Mouse (Mus musculus): Measurements from ENCODE around the gene Stpg3.

Gene Stpg3

DNA sequence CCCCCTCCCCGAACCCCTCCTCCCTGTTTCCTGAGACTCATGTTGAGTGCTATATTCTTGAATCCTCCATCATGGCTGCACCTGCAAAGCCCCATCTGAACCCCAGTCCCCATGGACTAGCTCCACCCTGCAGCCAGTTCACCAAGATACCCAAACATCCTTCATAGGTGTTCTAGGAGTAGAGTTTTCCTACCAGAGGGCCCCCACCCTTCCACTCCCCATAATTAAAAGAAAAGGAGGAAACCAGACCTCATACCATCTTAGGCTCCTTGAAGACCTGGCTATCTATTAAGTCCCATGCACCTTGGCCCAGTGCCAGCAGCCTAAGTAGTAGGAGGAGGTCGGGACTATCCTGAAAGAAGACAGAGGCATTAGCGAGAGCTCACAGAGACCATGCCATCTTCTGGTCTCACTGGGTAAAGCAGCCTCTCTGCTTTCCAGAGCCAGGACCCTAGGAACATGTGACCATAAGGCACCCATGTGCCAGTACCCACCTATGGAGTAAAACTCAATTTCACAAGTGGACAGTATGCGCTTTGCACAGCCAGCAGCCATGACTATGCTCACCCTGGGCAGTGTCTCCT, 10.7 kb downstream of the Stpg3 start:
- DNase-seq: no peak

DNA sequence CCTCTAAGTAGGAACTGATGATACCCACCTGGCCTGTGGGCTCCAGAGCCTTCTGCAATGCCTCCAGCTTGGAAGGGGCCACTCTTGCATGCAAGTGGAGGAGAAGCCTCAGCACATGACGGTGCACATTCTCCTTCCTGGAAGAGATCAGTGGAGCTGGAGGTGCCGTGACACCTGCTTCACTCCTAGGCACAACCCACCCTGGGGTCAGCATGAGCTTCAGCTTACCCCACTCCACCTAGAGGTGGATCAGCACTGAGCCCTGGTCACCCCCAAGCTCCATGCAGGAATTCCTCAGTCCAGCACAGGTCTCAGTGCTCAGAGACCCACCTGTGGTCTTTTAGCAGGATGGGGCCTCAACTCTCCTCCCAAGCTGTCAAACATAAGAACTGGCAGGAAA, 13.8 kb downstream of the Stpg3 start:
- DNase-seq: no peak

DNA sequence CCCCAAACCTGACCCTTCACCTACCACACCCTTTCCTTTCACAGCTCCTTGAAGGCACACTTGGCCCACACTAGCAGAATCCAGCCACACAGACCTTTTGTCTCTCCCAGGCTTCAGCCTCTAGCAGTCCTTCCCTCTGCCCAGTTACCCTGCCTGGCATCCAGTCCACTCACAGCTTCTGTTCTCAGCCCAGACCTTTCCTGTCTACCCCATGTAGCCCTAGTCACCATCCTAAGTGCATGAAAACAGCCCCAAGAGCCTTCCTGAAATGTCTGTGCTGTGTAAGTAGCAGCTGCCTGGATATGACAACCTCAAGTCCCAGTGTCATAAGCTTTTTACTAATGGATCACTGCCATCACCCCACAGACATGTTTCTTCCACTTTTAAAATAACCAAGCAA, 16.5 kb downstream of the Stpg3 start:
- DNase-seq: no peak

DNA sequence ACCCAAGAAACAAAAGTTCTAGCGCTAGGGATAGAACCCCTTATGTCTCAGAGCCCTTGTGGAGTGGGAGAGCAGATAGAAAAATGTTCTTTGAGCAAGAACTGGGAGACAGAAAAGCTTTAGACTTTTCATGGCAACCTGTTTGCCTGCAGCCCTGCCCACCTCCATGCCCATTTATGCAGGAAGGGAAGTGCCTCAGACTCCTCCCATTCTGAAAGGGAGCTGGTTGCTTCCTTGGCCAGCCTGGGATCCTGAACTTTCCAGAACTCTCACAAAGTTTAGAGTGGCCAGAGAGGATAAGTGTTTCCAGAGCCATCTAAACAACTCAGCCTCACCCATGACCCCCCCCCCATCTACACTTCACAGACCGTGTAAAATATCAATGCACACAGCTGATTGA, 17.2 kb downstream of the Stpg3 start:
- DNase-seq: no peak

DNA sequence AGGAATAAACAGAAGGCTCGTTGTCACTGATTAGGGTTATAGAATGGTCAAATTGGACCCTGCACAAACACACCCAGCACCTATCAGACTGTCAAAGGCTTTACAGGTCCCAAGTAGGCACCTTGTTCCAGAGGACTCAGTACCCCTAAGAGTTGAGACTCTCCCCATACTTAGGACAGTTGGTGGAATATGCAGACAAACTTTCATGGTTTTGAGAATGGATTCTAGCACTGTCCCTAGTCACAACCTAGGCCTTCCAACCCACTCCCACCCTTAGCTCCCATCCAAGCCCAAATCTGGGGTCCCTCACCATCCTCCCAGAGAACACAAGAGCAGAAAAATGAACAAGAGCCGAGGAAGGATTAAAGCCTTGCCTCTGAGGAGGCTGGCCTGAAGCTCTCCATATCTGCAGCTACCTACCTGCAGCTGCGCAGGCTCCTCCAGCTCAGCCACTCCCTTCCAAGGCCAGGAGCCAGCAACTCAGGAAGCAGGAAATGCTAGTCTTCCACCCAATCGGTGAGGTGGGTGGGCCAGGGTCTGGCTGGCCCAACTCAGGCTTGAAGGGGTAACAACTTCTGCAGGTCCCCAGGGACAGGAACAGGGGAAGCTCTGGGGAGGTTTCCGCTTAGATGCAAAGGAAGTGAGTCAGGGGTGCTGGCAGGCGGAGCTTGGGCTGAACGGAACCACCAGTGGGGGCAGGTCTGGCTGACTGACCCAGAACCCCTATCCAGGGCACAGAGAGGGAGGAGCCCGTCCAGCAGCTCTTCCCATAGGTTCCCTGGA, 18.1 kb downstream of the Stpg3 start, which contains the start of gene Tor4a:
TSS of gene Tor4a (minus strand) at position 715 of the 783 bp plus-strand sequence.
- DNase-seq: peak; percentile 68 to 84

DNA sequence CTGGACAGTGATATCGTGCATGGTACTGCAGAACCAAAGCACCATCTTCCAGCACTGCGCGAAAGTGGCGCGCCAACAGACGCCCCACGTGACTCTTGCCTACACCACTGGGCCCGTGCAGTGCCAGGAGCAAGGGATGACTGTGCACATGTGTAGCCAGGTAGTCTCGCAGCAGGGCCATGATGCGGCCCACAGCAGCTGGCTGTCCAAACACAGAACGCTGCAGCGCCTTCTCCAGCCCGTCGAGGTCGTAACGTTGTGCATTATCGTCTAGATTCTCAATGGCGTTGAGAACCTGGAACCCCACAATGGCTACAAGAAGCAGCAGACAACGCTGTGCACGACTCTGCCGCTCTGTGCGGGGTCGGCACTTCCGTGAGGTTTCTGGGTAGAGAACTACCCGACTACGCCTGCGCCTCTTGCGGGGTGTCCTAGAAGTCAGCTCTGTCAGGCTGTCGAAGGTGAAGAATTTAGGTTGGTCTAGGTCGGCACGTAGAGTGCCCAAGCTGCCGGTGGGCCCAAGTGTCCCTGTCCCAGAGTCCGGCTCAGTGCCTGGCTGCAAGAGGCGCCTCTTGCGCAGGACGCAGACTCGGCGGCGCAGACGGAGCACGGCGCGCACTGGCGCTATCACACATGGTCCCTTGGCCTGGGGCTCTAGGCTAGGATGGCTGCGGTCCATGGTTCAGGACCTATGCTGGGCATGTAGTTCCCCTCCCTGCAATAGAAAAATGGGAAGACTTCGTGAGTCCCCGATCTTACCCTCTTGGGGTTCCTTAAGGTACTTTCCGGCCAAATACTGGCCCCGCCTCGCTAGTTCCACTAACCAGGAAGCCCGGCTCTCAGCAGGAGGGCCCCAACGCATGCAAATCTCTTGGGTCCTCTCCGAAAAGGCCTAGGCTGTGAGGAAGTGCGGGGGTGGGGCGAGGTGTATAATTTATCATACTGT, 19.0 kb downstream of the Stpg3 start:
- peak; percentile 62 to 79 for DNase-seq

DNA sequence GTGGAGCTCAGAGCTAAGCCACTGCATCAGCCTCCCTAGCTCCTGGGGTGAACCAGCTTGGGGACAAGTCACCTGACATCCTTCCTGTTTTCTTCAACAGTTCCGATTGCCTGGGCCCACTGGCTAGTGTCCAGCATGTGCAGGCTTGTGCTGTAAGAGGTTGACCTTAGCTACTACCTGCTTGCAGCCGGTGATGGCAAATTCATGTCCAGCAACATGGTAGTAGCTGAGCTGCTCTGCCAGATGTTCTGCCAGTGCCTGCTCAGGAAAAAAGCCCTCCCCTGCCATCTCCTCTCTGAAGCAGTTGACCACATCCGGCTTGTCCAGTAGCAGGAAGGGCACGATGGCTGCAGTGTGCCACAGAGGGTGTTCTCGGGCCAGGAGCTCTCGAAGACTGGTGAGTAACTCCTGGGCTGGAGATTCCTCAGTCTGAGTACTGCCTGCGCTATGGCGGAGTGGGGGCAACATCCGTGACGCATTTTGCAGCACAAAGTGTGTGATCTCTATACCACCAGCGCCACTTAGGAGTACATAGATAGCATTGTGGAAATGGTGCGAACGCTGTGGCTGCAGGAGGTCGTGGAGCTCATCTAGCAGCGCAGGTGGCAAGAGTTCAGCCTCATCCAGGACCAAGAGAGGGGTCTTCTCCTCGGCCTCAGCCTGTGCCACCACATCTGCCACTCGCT, 19.8 kb downstream of the Stpg3 start:
- peak; percentile 26 to 41 for DNase-seq

DNA sequence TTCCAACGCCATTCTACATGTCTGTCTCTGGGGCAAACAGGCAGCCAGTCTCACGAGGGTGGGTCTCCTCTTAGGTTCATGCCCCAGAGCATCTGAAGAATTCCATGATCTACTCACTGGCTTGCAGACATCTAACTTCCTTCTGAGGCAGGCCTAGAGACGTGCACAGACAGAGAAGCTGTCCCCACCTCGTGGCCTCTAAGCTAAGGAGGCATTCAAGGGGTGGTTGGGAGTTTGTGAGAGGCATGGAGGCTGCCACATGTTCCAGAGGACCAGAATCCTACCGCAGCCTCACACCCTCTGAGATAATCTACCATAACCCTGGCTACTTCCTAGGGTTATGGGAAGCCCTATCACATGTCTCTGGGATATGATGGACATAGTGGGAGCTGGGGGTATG, 20.4 kb downstream of the Stpg3 start:
- DNase-seq: no peak

DNA sequence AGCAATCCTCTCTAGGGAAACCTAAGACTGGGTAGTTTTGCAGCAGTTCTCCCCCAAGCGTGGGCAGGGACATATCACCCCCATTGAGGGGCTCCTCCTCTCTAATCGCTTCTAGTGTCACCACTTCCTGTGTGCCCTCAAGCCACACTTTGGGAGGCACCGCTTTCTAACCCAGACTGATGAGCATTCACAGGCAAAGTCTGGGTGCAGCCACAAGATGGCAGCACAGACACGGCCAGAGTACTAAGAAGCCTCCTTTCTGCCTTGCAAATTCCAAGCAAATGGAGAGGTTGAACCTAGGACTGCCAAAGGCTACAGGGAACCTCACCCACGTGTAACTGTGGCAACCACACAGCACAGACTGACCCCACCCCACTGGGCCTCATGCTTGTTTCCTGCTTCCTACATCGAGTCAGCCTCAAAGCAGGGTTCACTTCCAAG, 21.1 kb downstream of the Stpg3 start:
- DNase-seq: peak; percentile 62 to 79

DNA sequence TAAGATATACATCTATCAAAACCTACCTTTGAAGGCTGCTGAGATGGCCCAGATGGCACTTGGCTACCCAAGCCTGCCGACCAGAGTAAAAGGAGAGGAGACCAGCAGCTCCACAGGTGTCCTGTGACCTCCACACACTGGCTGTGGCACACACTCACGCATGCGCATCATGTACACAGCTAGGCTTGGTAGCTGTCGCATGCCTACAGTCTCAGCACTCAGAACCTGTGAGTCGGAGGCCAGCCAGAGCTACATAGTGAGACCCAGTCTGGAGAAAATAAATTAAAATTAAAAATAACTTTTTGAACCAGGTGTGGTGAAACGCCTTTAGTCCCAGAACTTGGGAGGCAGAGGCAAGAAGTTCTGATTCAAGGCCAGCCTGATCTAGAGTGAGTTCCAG, 26.6 kb downstream of the Stpg3 start:
- no peak for DNase-seq

DNA sequence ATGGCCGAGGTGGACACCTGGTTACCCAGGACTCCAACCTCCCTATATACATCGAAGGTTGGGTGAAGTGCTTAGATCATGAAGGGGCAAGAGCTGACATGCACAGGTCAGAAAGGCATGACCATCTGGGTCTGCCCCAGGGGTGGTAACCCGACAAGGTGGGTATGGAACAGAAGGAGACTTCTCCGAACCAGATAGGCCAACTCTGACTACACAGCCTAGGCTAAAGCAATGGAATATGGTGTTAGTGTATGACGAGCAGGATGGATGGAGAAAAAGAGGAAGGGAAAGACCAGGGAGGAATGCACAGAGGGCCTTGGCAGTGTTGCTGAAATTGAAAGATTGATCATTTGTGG, 27.9 kb downstream of the Stpg3 start:
- no peak for DNase-seq

DNA sequence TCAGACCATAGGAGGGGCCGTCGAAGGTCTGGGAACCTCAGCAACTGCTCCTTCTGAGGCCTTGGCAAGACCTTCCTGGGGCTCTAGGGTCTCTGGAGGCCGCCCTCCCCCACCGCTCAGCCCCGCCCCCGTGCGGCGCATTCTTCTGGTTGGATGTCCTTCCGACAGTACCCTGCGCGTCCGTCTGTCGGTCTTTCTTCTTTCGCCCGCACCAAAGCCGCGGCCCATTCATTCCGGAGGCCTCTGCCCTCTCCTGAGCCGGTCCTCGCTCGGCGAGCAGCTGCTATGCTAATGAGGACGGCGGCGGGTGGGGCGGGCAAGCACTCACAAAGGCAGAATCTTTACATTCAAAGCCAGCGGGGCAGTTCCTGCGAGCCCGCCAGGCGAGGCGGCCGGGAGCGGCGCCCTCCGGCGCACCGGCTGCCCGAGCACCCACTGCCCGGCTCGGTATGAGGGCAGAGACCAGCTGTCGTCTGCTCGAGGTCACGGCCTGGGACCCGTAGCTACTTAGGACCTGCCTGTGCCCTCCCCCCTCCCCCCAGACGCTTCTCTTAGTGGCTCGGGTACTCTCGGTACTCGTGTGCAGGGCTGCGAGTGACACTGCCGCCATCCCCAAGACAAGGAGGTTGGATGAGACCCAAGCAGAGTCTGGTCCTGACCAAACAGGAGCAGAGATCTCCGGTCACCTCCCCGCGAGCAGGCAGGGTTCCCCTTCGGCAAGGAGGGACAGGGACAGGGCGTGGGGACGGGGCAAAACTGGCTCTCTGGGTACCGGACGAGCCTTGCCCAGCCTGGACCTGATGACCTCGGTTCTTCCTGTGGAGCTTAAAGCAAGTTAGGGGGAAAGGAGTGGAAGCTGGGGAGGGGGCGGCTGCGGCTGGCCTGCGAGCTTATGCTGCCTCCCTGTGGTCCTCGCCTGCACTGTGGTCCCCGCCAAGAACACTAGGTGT, 28.5 kb downstream of the Stpg3 start:
- peak; percentile 34 to 47 for DNase-seq

DNA sequence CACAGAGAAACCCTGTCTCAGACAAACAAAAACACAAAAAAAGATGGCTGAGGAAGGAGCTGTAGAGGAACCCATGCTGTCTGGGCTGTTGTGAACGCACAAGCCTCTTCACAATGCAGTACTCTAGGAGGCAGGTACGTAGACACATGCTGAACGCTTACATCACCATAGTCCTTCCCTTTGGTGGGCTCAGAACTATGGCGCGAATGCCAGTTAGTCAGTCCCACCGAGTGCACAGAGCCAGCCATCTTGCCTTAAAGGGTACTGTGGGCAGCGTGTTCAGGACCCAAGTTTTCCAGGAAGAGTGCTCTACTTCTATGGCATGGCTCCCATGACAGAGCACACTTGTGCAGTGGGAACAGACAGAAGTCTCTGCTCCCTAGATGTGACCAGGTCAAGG, 29.9 kb downstream of the Stpg3 start:
- no peak for DNase-seq

DNA sequence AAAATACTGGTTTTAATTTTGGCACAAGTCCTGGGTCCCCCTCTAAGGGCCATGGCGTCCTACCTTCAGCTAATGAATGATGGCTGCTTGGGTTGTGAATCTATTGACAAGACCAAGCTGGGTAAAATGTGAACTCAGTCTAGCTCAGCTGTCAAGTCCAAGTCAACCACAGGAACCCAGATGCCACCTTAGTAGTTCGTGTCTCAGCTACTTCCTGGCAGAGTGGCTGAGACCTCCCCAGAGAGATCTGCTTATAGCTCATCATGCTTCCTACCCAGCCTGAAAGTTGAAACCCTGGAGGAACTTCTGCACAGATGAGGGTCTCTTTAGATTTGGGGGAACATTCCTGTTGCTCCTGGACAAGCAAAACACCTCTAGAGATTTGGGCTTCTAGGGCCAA, 31.1 kb downstream of the Stpg3 start:
- no peak for DNase-seq

DNA sequence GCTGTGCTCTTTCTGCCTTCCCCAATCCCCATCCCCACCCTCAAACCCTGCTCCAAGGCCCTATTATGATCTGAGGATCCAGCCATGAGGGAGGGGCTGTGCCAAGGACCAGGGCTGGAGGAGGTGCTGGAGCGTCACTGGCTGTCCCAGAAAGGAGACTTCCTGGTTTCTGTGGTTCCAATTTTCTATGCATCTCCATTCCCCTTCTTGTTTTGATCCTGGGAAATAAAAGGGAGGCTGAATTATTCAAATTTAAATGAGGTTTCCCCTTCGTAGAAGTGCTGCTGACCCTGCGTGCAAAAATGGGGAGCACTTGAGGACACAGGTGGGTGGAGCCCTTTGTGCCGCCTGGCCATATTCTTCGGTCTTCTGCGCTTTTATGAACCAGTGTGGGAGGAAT, 31.8 kb downstream of the Stpg3 start:
- DNase-seq: no peak

DNA sequence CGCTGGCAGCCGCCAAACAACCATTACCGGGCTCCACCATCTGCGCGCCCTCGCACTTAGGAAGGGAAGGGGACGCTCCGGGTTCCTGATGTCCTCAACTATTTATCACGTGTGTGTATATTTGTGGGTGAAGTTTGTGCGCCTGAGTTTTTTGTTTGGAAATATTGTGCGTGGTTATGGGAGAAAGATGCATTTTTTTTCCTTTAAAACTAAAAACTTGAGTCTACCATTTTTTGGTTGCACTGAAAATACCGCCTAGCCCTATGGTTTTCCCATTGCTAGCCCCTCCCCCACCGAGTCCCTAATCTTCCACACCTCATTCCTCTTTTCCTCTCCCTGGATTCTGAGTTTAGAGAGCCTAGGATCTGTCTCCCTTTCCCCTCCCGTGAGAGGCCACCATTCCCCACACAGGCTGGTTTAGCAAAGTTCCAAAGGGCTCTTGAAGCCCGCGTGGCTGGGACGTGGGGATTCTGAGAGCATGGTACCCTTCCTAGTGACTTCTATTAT, 32.5 kb downstream of the Stpg3 start:
- DNase-seq: no peak

DNA sequence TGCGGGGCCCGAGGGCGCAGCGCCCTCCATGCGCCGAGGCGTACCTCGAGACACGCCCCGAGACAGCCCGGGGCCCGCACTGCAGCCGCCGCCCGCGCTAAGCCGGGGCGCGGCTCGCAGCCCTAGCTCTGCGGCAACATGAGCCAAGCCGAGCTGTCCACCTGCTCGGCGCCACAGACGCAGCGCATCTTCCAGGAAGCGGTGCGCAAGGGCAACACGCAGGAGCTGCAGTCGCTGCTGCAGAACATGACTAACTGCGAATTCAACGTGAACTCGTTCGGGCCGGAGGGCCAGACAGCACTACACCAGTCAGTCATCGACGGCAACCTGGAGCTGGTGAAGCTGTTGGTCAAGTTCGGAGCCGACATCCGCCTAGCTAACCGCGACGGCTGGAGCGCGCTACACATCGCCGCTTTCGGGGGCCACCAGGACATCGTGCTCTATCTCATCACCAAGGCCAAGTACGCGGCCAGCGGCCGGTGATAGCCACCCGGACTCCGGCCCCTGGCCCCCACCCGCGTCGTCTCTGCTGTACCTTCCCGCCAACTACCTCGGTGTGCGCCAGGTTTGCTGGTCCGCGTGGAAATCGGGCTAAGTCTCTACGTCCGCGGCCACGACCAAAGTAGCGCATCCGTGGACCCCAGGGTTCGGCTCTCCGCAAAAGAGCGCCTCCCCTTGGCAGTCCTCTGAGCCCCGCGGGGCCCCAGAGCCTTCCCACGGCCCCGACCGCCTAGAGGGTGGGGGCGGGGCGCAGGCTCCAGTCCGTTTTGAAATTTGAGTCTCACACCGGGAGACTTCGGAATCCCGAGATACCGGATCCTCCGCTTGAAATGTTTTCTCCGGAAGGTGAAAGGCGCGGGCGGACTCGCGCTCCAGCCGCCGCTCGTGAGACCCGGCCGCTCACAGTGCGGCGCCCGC, 33.2 kb downstream of the Stpg3 start:
- peak; percentile 38 for DNase-seq

DNA sequence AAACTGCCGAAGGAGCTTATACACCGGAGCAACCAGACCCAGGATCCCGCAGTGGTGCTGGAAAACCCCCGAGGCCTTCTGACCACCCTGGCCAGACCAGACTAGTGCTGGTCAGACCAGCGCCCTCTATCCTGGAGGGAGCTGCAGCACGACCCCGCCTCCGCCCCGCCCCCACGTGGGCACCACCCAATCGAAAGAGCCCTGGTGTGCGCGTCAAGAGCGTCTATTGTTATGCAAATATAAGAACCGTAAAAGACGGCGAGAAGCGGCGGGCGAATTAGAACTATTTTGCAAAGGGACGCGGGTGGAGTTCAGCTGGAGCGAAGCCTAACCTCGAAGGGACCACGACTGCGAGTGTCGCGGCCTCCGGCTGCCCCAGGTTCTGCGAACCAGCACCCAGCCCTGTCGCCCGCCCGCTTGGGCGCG, 33.9 kb downstream of the Stpg3 start, which contains the start of gene Nrarp:
TSS of gene Nrarp (plus strand) at position 281 of the 426 bp plus-strand sequence.
- peak; percentile 86 to 87 for DNase-seq

DNA sequence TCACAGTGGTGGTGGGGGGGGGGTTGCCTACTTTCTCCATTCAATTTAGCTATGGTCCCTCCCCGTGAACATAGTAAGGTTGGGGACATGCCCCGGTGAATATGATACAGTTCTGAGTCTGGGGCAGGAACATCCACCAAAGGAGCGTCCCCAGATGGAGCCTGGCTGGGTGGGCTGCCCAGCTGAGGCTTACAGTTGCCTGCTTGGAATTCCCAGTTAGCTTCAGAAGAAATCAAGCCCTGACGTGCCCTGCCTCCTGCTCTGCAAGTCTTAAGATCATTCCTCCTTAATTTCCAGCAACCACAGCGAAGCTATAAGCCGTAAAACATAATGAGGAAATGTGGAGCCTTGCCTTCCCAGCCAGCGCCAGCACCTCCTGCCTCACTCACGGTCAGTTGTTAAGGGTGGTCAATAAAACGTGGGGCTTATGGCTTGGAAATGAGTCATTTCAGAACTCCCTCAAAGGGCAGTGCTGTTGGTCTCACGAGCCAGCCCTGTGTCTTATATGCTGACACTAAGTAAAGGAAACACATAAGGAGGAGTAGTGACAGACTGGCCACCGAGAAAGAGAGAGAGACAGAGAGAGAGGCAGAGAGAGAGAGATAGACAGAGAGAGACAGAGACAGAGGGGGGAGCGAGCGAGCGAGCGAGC, 34.7 kb downstream of the Stpg3 start:
- DNase-seq: no peak
